Mouse (Mus musculus) megakaryocyte, embryonic 14.5 days (primary cell): Measurements from ENCODE around the gene Rbfox2.

Experiments
- FLI1 ChIP-seq: IDR thresholded peaks from 2 replicates; pipeline ENCODE4 v1.6.1; 2012; ENCODE audit warnings: low read length, inconsistent platforms, mixed read lengths
- GATA1 ChIP-seq: IDR thresholded peaks from 3 replicates; pipeline ENCODE4 v1.6.1; 2012; ENCODE audit warnings: mixed read lengths, low read length, inconsistent platforms, borderline replicate concordance

DNA sequence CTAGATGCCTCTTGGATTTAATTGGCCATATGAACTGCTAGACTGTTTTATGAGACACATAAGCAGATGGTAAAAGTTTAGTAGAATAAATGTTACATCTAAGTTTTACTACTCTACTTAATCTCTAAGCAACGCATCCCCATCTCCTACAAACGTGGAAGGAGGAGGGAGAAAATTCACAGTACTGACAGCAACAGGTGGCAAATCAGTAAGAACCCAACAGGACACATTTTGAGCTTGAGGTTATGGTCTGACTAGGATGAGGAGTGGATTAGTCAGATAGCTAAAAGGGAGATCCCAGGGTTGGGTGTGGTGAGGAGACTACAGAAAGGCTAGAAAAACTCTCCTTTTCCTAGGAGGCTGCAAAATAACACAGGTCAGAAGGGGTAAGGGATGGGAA, 179.1 kb downstream of the Rbfox2 start:
- TF ChIP-seq FLI1, result no peak
- TF ChIP-seq GATA1, result no peak
